Mouse (Mus musculus) spleen, postnatal 4 days (tissue): Measurements from ENCODE around the gene Cxcl10.
A peak's percentile ranks its signal among the peaks of the same experiment; 100 is the strongest.
"Not testable (repeated sequence)": the region's sequence is repeated elsewhere in the genome, so short reads cannot be mapped to it uniquely, and the experiment has no call there.

ENCODE experiments used
- DNase-seq, 2 experiments: peaks; one replicate each; pipeline ENCODE4 v3.0.0; 2022; ENCODE audit warnings: low spot score in 2 of 2

Gene Cxcl10

DNA sequence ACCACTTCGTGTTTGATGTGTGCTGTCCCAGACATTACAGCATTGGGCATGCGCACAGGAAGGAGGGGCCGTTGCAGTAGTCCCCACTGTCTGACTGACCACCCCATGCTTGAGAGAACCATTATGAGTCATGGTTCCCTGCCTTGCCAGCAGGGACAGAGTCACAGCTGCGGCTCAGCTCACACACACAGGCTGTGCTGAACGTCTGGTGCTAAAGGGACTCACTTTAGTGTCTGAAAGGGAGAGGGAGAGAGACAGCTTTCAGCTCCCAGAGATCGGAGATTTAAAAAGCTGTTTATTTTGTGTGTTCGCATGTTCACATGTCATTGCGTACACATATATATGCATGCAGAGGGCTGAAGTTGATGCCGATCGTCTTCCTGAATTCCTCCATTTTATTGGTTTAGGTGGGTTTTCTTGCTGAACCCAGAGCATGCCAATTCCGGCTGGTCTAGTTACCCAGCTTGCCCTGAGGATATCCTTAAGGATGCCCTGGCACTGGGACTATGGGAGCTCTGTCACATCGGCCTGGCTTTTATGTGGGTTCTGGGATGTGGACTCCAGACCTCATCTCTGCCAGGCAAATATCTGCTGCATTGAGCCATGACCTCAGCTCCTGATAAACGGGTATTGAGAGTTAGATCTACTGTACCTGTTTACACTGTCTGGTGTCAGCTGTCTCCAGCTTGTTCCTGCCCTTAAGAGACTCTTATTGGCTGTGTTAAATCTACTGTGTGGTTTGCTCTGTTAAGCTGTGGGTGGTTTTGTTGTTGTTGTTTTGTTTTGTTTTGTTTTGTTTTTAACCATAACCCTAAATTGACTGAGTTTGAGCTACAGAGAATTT, 20.7 kb upstream of the Cxcl10 start:
- DNase-seq: peak in 1 of 2 experiments; percentile 23

DNA sequence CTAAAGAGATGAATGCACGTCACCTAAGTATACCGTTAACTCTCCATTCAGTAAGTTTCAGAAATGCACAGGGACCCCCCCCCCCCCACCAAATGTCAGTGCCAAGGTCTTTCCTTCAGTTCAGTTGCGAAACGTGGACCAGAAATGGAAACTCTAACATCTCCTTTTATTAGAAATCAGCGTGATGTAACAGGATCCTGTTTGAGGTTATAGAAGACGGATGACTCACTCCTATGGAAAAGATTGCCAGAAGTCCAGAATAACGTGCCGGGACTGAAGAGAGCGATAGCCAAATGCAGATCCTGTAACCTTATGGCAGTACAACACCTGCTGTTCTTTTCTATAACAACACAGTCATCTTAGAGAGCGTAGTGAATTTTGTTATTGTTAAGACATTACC, 19.7 kb upstream of the Cxcl10 start:
- no peak for DNase-seq

DNA sequence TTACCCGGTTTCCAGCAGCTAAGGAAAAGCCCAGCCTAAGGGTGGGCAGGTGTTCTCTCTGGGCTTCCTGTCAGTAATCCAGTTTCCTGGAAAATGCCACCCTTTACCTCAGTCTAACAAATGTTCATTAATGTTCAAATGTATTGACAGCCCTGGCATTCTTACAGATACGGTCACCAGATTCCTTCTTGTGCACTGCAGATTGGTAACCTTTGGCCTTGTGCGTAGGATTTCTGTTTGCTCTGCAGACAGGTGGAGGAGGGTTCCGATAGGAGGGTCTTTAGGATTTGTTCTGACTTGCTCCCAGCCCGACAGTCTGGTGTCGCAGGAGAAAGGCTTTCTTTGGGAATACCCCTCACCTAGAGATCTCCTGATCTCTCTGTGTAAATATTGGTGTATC, 17.9 kb upstream of the Cxcl10 start:
- no peak for DNase-seq

DNA sequence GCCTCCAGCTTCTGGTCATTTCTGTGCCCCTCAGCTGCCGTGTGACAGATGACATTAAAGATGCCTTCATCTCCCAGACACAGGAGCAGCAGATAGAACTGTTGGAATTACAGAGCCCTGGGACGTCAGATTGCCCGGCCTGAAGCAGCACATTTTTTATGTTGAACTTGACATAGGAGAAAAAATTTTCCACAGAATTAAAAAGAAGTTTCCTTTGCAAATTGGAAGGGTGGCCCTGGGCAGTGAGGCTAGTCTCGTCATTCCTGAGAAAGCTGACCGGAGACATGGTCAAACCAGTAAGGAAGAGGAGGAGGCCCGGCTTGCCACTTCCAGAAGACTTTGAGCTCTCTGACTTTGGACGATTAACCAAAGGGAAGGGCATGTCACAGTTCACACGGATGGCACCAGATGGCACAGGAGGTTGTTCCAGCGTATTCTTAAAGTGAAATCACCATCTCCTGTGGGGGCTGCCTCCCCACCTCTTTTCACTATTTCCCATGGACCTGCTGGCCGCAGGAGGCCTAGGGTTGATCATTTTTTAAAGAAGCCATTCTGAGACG, 16.5 kb upstream of the Cxcl10 start:
- DNase-seq: no peak

DNA sequence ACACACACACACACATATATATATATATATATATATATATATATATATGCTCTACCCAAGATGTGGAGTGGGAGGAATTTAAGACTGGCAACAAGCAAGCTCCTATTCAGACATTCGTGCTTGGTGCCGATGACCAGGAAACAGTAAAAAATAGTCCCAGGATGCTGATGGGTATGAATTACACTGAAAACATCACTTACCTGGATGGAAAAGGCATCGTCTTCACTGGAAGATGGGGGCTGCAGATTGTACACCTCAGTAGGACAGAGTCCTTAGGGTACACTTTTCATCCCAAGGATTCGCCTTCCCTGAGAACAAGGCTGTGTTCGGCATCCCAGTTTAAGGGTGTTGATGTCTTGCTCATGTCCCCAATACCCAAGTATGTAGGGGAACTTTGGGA, 15.3 kb upstream of the Cxcl10 start:
- DNase-seq: no peak

DNA sequence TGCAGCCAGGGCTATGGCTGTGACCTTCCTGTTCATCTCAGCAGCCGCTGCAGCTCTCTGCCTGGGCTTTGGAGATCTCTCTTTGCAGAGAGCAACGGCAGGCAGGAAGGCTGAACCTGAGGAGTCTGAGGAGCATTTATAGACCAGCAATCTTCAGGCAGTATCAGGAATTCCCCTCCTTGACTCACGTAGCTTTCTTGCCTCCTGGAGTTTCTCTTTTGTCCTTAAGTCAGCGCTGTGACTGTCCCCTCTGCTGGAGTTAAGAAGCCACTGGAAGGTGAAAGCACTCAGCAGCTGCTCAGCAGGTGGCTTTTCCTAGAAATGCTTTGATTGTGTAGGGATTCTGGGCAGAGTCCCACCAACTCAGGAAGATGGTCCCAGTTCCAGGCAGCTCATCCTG, 14.5 kb upstream of the Cxcl10 start:
- DNase-seq: no peak

DNA sequence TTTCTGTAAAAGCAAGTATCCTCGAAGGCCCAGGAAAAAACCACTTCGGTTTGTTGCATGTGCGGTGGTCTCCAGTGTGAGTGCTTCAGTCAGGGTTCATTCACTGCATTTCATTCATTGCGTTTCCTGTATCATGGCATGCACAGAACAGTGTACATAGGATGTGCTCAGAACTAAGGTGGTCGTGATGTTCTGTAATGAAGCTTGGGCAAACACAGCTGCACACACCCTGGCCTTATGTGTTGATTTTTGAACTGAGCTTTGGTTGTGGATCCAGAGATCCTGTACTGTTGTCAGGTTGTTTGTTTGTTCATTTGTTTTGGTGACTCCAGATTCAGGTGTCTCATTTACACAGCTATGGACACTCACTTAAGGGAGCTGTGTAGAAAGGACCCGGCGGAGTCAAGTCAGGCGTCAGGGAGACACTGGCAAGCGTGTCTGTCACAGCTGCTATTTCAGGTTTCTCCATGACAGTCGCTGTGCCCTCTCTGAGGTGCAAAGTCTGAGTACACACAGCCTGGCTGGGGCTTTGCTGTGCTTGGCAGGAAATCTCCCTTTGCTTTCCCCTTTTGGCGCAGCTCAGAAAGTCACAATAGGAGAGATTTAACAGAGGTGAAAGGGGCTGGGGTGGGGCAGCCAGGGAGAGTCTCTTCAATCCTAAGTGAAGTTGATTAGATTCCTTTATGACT, 10.2 kb upstream of the Cxcl10 start:
- no peak for DNase-seq

DNA sequence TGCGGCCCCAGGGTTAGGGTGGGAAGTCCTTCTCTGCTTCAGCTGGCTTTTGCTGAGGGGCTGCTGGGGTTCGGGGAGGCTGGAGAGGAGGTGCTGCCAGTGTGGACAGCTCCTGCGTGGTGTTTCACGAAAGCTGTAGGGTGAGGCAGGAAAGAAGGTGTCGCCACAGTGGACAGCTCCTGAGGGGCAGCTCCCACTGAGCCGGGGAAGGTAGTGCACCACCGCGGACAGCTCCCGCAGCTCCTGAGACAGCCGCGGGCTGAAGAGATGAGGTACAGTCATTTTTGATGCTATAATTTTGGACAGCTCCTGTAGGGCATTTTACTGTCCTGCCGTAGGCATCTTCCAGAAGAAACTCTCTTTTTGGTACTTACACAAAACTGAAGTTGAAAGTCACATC, 9.3 kb upstream of the Cxcl10 start:
- no peak for DNase-seq

DNA sequence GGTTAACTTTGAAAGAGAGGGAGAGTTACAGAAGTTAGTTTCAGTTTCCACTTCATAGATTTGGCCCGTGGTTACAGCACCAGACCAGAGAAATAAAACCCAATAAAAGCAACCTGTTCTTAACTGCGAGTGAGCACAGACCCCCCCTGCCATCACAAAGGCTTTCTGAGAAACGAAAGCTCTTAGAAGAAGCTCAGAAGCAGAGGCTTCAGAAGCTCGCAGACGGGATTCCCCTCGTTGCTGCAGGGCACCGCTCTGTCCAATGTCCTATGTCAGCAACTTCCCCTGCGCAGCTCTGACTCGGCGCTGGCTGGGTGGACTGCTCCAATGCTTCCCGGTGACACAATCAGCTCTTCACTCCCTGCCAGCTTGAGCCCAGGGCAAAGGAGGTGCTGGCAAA, 4.8 kb upstream of the Cxcl10 start:
- peak; percentile 37 to 72 for DNase-seq

DNA sequence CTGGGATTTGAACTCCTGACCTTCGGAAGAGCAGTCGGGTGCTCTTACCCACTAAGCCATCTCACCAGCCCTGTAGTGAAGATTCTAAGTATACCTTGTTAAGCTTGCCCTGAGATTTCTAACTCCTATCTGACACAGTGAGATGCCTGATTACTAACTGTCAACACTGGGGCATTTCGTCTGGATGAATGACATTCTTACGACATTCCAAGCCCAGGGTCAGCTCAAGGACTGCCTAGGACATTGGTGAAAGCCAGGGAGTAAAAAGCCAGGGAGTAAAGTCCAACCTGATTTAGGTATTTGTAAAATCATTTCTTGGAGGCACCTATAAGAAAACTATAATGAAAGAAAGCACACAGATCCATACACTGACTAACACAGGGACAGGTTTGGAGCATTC, 4.0 kb upstream of the Cxcl10 start:
- not testable (repeated sequence) for DNase-seq

DNA sequence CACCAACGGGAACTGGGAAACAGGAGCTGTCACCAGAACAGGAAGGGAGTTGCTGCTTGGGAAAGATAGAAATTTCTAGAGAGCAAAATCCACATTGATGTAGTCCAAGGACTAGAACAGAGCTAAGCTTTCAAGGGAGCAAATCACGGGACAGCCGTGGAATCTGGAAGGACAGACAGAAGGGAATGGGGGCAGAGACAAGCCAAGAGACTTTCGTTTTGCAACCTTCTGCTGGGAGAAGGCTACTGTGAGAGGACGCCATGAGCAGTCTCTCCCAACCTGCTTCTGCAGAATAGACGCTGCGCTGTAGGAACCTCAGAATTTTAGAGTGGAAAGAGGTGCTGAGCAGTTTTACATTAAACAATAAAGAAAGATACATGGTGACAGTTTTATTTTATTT, 1.0 kb upstream of the Cxcl10 start:
- DNase-seq: no peak

DNA sequence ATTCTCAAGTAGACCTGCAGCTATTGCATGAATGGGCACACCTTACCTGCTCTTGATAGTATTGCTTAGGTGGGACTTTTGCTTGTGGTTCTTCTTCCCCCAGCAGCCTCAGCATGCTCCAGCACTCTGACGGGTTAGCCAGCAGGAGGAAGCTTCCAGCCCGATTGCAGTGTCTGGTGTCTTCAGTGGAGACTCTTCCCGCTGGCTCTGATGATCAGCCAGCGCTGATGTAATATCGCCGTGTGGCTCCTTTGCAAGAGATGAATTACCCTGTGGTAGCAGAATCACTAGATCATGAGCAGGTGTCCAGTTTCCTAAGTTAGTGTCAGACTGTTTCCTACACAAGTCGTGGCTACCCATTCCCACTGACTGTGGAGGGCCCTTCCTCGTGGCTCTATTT, 3.7 kb downstream of the Cxcl10 start:
- DNase-seq: no peak

DNA sequence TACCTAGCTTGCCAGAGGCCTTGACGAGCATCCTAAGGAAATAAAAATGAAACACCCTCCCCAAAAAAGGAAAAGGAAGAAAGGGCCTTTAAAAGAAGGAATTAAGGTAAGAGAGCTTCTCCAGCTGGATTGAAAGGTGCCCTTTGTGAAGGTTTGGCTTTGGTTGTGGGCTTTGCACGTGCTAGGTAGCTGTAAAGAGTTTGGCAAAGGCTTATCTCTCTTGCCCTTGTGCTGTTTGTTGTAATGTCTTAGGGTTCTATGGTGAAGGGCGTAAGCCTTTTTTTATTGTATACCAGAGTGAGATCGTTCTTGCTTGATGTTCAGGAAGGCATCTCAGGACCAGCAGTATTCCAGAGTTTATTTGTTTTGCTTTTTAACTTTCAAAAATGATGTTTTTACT, 8.1 kb downstream of the Cxcl10 start:
- no peak for DNase-seq

DNA sequence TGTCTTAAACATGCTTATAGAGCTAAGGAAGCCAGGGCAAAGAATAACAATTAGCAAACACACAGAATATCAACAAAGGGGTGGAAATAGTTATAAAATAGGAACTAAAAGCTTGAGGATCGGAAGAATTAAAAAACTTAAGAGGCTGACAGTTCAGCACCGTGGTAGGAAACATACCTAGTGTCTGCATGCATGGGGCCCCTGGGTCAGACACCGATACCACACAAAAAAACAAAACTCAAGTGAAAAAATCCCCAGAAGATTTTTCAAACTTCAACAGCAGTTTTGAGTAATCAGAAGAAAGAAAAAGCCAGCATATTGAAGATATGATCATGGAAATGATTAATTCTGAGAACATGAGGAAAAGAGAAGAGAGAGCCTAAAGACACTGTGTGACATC, 11.9 kb downstream of the Cxcl10 start:
- no peak for DNase-seq

DNA sequence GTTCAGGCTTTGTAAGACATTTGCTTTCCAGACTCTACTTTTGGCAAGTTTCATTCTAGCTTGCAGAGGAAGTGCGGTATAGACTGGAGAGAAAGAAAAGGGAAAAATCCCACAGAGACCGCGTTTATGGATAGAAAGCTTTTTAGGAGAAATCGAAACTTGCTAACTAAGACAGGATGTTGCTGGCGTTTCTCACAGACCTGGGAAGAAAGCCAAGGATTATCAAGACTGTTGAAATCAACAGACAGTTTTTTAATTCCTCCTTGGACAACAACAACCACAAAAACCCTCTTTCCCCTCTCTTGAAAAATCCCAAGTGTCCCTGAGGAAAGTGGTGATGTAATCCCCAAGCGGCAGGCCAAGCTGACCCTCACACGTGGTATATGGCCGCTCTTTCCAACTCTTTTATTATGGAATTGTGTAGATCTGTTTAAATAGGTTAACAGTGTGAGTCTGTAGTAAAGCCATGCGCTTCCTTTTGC, 16.3 kb downstream of the Cxcl10 start:
- no peak for DNase-seq

DNA sequence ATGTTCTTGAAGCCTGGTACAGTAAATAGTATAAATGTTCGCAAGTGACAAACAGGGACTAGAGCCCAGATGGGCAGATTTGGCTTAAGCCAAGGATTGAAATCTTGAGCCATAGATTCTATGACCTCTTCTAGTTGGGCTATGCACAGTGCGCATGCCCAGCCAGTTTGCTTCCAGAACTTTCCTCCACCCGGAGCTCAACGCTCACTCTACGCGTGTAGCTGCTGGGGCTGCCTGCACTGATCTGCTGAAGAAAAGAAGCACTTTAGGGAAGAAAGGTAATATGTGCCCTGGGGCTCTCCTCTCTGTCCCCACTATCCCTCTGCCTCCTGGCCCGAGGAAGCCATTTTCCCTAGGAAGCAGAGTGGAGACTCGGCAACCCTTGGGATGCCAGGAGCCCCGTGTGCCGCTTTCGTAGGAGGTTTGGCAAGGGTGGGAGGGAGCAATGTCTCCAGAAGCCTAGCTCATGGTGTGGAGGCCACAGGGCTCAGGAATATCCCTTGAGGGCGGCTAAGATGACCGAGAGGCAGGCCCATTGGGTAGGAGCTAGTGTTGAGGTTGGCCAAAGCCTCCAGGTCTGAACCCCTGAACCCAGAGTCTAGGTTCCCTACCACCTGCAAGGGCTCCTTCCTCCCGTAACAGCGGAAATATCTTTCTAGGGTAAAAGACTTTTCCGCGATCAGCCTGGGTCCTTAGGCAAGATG, 16.9 kb downstream of the Cxcl10 start, which contains the start of gene Art3:
TSS of gene Art3 (plus strand) at position 193 of the 704 bp plus-strand sequence.
- DNase-seq: no peak

DNA sequence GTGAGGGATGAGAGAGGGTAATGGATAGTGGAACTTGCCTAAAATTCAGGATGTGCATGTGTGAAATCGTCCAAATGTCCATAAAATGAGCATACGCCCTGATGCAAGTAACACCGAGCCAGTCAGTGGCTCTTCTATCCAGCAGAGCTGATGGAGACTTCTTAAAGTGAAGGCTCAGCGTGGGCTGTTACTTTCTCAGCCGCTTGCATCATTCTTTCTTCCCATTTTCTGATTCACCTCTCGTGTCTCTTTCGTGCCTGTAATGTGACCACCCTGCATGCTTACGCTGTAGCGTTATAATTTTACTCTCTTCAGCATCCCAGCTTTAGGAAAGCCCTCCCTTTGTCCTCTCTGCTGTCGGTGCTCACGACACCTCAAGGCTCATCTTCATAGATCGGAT, 17.6 kb downstream of the Cxcl10 start:
- no peak for DNase-seq

DNA sequence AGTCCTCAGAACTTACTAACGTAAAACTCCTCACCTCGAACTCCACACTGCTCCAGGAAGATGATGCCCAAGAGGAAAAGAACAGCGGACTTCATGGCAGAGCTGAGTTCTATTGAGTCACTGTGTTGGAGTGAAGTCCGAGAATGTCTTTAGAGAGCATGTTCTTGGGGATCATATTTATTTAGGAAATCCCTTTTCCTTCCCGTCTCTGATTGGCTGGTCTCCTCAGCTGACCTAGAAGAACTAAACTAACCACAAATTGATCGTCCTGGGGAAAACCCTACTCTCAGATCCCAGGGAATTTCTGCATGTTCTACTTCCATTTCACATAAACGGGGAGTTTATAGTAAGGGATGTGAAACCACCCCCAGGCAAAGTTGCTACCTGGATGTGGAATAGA, 20.8 kb downstream of the Cxcl10 start, which contains the start of gene Cxcl9:
TSS of gene Cxcl9 (minus strand) at position 151 of the 400 bp plus-strand sequence.
- DNase-seq: no peak

DNA sequence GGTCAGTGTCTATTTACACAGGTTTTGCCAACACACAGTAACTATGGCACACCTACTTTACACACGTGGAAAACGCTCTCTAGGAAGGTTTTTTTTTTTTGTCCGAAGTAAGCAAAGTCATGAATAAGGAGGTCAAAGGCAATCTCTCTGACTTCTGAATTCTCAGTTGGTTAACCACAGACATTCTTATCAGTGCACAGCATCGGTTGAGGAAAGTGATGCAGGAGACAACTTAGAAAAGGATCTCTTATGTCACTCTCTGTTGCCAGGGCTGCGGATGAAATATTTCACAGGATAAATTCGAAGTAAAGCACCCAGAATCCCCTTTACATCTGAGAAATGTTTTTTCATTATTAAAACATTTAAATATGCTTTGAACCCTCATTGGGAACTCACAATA, 21.3 kb downstream of the Cxcl10 start:
- no peak for DNase-seq

DNA sequence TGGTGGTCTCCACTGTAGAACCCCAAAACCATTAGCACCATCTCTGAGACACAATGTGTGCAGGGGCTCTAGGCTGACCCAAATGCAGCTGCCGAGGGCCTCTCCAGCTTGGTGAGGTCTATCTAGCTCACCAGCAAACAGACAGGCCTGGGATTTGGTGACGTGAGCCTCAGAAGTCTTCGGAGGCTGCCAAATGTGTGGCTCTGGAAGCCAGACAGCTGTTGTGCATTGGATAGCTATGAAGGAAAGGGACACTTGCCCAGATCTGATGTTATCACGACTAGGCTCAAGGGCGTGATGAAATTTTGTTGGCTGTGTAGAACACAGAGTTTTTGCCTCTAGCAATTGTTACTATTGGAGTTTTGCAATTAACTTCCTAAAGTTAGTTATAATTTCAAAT, 25.4 kb downstream of the Cxcl10 start:
- DNase-seq: no peak

DNA sequence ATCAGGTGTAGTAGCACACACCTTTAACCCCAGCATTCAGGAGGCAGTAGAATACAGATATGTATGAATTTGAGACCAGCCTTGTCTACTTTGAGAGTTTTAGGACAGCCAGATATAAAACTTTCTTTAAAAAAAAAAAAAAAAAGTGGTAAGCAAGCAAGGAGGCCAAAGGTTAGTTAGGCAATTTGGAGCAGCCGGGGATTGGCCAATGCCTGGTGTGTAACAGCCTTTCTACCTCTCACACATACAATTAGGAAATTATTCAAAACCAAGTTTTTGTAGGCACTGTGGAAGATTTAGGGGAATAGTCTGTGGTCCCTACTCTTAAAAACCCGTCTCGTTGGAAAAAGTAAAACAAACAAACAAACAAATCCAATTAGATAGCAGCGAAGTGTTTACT, 26.1 kb downstream of the Cxcl10 start:
- no peak for DNase-seq
